Mouse (Mus musculus): ENCODE measurements around the gene Golga4.

- TF ChIP-seq POLR2A (IDR thresholded peaks at IDR 0.05; ENCODE audit: insufficient read depth, low read depth, low read length) (no peak), CTCF (IDR thresholded peaks at IDR 0.05; ENCODE audit: insufficient read depth, low read depth, low read length) (no peak)
Observed at GRCm38 (mm10) chr9:118569328-118569727, 63.3 kb downstream of the Golga4 start.

Data from olfactory bulb, adult 2 months (tissue).